Mouse (Mus musculus): ENCODE results near the gene Olah. TPM values are rescaled to one million over a fixed set of nuclear protein-coding genes. Genes with fewer than 3 reads are reported as not detected.

The Olah gene
- polyA plus RNA-seq, 1 experiment from 2014 or later: not detected

DNA sequence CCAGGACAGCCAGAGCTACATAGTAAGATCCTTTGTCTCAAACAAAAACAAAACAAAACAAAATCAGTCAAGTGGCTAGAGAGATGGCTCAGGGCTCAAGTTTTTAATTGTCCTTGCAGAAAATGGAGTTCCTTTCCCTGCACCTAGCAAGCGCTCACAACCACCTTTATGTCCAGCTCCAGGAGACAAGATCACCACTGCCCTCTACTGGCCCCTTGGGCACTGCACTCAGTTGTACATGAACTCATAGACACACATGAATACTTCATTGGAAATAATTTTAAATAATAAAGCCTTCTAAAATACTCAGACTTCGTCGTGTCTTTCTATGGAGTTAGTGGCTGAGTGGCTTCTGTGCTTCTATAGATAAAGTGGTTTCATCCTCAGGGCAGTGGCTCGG lies 17.2 kb upstream of the Olah start:
- Histone ChIP-seq H3K27me3 (peaks cover 17% of the 10 kb centered on the region), H3K4me1 (peaks cover 6% of the 10 kb centered on the region; the same call in 1 of the 2 replicates), H3K4me3 (no peak overlapping the region), H3K27ac (replicated peaks) (no peak overlapping the region), H3K36me3 (no peaks in the 10 kb centered on the region), H3K9me3 (no peaks in the 10 kb centered on the region), H3K9ac (replicated peaks) (no peak overlapping the region), H3K4me2 (replicated peaks) (no peak overlapping the region)
- 30% methylated on average over 4 of the region's 4 CpGs for WGBS
- no peak for ATAC-seq (replicated peaks)

DNA sequence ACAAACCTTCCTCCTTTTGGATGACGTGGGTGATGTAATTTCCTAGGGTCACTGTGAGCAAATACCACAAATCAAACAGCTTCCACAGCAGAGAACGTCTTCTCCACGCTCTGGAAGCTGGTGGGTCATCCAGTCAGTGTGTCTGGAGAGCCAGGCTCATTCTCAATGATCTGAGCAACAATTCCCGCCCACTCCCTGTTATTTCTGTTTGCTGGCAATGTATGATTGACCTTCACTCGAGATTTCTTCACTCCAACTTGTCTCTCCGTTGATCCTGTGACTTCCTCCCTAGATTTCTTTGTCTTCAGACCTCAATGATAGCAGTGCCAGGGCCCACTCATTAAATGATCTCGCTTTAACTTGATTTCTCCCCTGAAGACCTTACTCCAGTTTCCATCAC lies 10.7 kb upstream of the Olah start:
- H3K27ac ChIP-seq (replicated peaks): no peak overlapping the region
- no peak for ATAC-seq (replicated peaks)
- 84% methylated on average over 7 of the region's 7 CpGs for WGBS
- no peaks in the 10 kb centered on the region for H3K4me1 ChIP-seq
- H3K36me3 ChIP-seq: no peaks in the 10 kb centered on the region
- H3K4me2 ChIP-seq (replicated peaks): no peak overlapping the region
- H3K9ac ChIP-seq (replicated peaks): no peak overlapping the region
- H3K27me3 ChIP-seq: no peaks in the 10 kb centered on the region
- H3K9me3 ChIP-seq: no peaks in the 10 kb centered on the region
- no peak overlapping the region for H3K4me3 ChIP-seq

DNA sequence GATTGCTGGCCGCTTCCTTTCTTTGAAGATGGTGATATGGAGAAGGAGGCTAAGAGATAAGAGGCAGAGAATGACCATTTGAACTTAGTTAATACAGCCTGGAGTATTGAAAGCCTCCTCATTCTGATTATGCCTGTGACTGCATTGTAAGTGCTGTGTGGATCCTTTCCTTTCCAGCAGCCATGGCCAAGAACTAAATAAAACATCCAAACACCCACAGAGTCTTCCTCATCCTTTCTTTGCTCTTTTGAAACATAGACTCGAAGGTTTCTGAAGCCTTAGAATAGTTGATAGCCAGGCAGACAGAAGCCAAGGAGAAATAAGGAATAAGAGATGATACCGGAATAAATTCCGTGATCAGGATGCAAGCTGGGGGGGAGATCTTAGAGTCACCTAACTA lies 9.0 kb upstream of the Olah start:
- no peaks in the 10 kb centered on the region for H3K27me3 ChIP-seq
- no peak overlapping the region for H3K4me2 ChIP-seq (replicated peaks)
- no peak overlapping the region for H3K9ac ChIP-seq (replicated peaks)
- H3K4me1 ChIP-seq: no peaks in the 10 kb centered on the region
- no peaks in the 10 kb centered on the region for H3K9me3 ChIP-seq
- no peak for ATAC-seq (replicated peaks)
- no peaks in the 10 kb centered on the region for H3K36me3 ChIP-seq
- no peak overlapping the region for H3K27ac ChIP-seq (replicated peaks)
- H3K4me3 ChIP-seq: no peak overlapping the region
- 84% methylated on average over 4 of the region's 4 CpGs for WGBS

DNA sequence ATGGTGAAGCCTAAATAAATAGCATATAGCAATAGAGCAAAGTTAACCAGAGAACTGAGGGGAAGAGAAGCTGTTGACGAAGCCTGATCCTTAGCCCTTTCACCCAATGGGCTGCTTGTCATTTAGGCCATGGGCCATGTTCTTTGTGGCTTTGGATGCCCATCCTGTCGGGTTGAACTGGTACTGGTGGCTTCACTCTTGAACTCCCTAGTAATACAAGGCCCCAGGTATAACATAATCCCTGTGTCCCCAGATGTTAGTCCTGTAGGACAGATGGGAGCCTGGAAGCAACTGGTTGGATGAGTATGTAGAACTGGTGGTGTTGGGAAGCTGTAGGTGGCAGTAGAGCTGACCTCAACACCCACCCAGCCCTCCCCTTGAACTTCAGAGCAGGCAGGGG lies 5.1 kb downstream of the Olah start:
- no peak overlapping the region for H3K27ac ChIP-seq (replicated peaks)
- H3K27me3 ChIP-seq: no peaks in the 10 kb centered on the region
- H3K4me2 ChIP-seq (replicated peaks): no peak overlapping the region
- no peak for ATAC-seq (replicated peaks)
- H3K9me3 ChIP-seq: no peaks in the 10 kb centered on the region
- H3K4me3 ChIP-seq: no peak overlapping the region
- no peaks in the 10 kb centered on the region for H3K36me3 ChIP-seq
- WGBS: 79% methylated on average over 2 of the region's 2 CpGs
- H3K9ac ChIP-seq (replicated peaks): no peak overlapping the region
- no peaks in the 10 kb centered on the region for H3K4me1 ChIP-seq

DNA sequence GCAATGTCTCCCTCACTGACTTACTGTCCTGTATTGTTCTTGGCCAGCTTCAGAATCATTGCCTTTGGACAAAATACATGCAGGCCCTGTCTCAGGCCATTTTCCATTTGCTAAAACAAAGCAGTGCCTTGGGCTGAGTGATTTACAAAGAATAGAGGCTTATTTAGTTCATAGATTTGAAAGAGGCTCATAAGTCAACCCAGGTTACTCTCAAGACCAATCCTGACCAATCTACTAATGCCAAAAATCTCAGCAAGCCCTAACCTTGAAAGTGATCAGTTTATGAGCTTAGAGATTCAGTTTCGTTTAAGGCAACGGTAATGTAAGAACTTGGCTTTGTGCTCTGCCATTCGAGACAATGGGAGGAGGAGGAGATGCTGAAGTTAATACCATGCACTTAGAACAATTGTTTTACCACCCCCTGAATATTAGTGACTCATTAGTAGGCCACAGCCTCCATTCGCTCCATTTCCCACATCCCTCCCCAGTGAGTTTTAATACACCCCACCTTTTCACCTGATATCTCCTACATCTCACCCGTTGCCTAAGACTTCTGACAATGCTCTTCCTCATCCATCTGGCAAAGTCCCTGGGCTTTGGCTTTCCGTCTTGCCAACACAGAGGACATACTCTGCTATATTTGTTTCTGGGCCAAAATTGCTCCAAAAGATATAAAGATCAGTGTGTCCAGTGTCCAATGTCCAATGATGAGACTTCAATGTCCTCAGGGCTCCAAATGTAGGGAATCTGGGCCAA lies 9.7 kb downstream of the Olah start:
- no peak overlapping the region for H3K27ac ChIP-seq (replicated peaks)
- no peak overlapping the region for H3K4me3 ChIP-seq
- H3K4me2 ChIP-seq (replicated peaks): no peak overlapping the region
- H3K36me3 ChIP-seq: no peaks in the 10 kb centered on the region
- H3K9ac ChIP-seq (replicated peaks): no peak overlapping the region
- ATAC-seq (replicated peaks): no peak
- no peaks in the 10 kb centered on the region for H3K27me3 ChIP-seq
- H3K4me1 ChIP-seq: no peaks in the 10 kb centered on the region
- H3K9me3 ChIP-seq: no peaks in the 10 kb centered on the region
- WGBS: 77% methylated on average over 6 of the region's 6 CpGs

DNA sequence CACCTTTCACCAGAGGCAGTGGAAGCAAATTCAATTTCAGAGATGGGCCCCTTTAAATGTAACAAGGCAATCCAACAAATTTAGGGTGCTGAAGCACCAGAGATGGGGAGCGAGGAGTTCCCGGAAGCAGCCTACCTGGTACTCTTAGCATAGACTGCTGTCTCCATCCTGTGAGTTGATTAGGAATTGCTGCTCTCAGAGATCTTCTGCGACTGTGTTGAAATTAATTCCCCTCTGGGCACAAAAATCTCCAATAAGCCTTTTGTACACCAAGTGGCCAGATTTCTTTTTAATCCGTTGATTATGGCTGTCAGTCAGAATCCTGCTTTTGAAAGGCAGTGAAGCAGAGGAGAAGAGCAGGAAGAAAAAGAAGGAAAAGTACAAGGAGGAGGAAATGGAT lies 31.9 kb downstream of the Olah start:
- Histone ChIP-seq H3K4me1 (no peaks in the 10 kb centered on the region; the same call in 1 of the 2 replicates), H3K4me3 (no peak overlapping the region), H3K27me3 (no peaks in the 10 kb centered on the region), H3K36me3 (no peaks in the 10 kb centered on the region), H3K9ac (replicated peaks) (no peak overlapping the region), H3K9me3 (no peaks in the 10 kb centered on the region), H3K4me2 (replicated peaks) (no peak overlapping the region), H3K27ac (replicated peaks) (no peak overlapping the region)
- WGBS: 22% methylated on average over 4 of the region's 4 CpGs
- no peak for ATAC-seq (replicated peaks)

DNA sequence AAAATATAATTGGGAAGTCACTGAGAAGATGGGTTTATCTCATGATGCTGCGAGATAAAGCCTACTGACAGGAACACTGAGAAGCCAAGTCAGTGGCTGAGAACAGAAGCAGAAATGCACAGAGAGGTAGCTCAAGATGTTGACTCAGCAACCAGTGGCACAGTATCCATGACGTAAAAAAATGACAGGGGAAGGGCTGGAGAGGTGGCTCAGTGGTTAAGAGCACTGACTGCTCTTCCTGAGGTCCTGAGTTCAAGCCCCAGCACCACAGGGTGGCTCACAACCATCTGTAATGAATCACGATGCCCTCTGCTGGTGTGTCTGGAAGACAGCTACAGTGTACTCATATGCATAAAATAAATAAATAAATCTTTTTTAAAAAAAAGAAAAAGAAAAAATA lies 35.9 kb downstream of the Olah start:
- Histone ChIP-seq H3K27ac (replicated peaks) (no peak overlapping the region), H3K4me1 (no peaks in the 10 kb centered on the region; the same call in 1 of the 2 replicates), H3K9me3 (no peaks in the 10 kb centered on the region), H3K9ac (replicated peaks) (no peak overlapping the region), H3K36me3 (no peaks in the 10 kb centered on the region), H3K4me3 (no peak overlapping the region), H3K4me2 (replicated peaks) (no peak overlapping the region), H3K27me3 (no peaks in the 10 kb centered on the region)
- WGBS: 91% methylated on average over 3 of the region's 3 CpGs
- ATAC-seq (replicated peaks): no peak

DNA sequence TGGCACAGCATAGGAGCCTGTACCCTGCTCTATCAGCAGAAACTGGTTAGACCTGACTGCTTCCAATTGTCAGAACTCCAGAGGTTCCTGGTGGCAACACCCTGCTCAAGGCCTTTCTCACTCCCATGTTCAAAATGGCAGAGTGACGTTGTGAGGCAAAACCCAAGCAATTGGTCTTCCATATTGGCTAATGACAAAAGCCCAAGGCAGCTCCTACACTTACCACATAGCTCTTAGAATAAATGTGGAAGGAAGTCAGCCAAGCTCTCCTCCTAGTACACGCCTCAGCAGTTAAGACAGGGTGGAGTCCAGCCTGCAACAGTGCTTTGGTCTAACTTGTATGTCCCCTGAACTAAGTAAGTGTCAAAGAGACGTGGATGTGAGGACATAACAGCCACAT lies 39.1 kb downstream of the Olah start:
- WGBS: 78% methylated on average over 3 of the region's 3 CpGs
- Histone ChIP-seq H3K4me3 (no peak overlapping the region), H3K9ac (replicated peaks) (no peak overlapping the region), H3K4me2 (replicated peaks) (no peak overlapping the region), H3K27me3 (no peaks in the 10 kb centered on the region), H3K27ac (replicated peaks) (no peak overlapping the region), H3K36me3 (no peaks in the 10 kb centered on the region), H3K4me1 (no peaks in the 10 kb centered on the region), H3K9me3 (no peaks in the 10 kb centered on the region)
- no peak for ATAC-seq (replicated peaks)

DNA sequence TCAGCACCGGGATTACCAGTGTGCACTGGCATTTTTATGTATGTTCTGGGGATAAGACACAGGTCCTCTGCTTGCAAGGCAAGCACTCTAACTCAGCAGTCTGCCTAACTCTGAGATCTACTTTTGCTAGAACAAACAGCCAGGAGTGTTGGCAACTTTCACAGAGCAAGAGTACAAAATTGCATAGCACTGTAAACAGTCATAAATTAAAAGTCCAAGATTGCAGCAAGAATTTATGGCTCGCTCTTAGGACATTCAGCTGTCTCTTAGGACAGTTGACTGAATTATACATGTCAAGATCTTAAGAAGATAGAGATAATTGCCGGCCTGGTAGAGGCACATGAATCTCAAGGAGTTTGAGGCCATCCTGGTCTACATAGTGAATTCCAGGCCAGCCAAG lies 40.7 kb downstream of the Olah start:
- Histone ChIP-seq H3K4me1 (no peaks in the 10 kb centered on the region), H3K27me3 (no peaks in the 10 kb centered on the region), H3K36me3 (no peaks in the 10 kb centered on the region), H3K9me3 (no peaks in the 10 kb centered on the region), H3K9ac (replicated peaks) (no peak overlapping the region), H3K4me2 (replicated peaks) (no peak overlapping the region), H3K4me3 (no peak overlapping the region), H3K27ac (replicated peaks) (no peak overlapping the region)
- no peak for ATAC-seq (replicated peaks)
- 78% methylated on average over 3 of the region's 3 CpGs for WGBS

DNA sequence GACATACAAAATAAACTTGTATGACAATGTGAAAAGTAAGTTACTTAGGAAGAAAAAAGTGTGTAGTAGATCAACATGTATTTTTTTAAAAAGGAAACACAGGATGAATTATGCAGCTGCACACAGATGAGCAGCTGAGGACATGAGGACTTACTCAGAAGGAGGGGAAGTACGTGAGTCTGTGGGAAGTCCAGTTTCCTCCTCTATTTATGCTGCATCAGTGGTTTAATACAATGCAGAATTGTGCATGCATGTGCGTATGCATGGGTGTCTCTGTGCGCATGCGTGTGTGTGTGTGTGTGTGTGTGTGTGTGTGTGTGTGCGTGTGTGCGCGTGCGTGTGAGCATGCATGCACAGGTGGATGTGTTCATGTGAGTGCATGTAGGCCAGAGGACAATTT lies 41.2 kb downstream of the Olah start:
- 93% methylated on average over 8 of the region's 8 CpGs for WGBS
- Histone ChIP-seq H3K4me1 (no peaks in the 10 kb centered on the region), H3K27ac (replicated peaks) (no peak overlapping the region), H3K27me3 (no peaks in the 10 kb centered on the region), H3K4me2 (replicated peaks) (no peak overlapping the region), H3K9me3 (no peaks in the 10 kb centered on the region), H3K9ac (replicated peaks) (no peak overlapping the region), H3K36me3 (no peaks in the 10 kb centered on the region), H3K4me3 (no peak overlapping the region)
- ATAC-seq (replicated peaks): no peak

DNA sequence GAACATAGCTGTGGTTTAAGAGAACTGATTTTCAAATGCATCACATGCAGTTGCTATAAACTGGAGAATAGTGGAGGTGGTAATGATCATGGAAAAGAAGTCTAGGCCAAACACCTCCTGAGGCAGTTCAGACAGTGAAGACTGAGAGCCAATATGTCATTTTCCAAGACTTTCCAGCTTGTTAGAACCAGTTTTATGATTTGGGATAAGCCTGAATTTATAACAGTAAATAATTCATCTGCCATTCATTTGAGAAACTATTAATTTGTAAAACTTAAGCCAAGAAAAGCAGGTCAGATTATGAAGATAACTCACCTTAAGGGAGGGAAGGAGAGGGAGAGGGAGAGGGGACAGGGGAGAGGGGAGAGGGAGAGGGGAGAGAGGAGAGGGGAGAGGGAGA lies 43.9 kb downstream of the Olah start:
- Histone ChIP-seq H3K27ac (replicated peaks) (no peak overlapping the region), H3K27me3 (no peaks in the 10 kb centered on the region), H3K4me2 (replicated peaks) (no peak overlapping the region), H3K9ac (replicated peaks) (no peak overlapping the region), H3K4me3 (no peak overlapping the region), H3K9me3 (no peaks in the 10 kb centered on the region), H3K36me3 (no peaks in the 10 kb centered on the region), H3K4me1 (no peaks in the 10 kb centered on the region)
- no peak for ATAC-seq (replicated peaks)

DNA sequence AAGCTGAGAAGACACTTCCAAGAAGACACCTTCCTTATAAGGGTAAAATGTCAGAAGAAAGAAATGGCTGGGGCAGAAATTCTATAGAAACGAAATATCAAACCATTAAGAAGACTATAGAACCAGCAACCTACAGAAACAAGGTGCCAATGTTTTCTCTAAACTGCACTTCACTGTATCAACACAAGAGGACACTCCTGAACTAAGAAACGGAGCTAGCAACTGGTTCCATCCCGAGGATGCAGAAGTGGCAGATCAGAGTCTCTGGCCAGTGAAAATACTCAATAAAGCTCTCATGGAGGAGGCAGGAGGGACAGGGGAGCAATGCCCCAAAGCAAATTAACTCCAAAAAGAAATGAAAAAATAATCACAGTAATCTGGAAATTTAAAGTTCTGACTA lies 48.1 kb downstream of the Olah start:
- H3K36me3 ChIP-seq: no peaks in the 10 kb centered on the region
- H3K4me2 ChIP-seq (replicated peaks): no peak overlapping the region
- no peak for ATAC-seq (replicated peaks)
- no peak overlapping the region for H3K4me3 ChIP-seq
- no peak overlapping the region for H3K27ac ChIP-seq (replicated peaks)
- no peaks in the 10 kb centered on the region for H3K9me3 ChIP-seq
- H3K4me1 ChIP-seq: no peaks in the 10 kb centered on the region
- H3K9ac ChIP-seq (replicated peaks): no peak overlapping the region
- WGBS: 19% methylated on average over 3 of the region's 3 CpGs
- no peaks in the 10 kb centered on the region for H3K27me3 ChIP-seq

DNA sequence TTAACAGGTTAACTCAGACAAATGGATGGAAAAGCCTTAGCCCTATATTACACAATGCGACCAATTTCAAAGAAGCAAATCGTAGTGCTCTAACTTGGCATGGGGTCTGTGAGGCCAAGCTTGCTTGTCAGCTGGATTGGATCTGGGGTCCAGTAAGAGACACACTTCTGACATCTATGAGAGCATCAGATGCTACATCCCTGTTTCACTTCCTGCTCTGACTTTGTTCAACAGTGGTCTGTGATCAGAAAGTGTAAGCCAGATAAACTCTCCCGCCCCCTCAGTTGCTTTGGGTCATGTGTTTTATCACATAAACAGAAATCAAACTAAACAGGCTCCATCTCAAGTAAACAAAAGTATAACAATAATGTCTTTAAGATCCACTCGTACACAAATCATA lies 48.6 kb downstream of the Olah start:
- whole genome bisulfite sequencing: 80% methylated on average over 4 of the region's 4 CpGs
- no peak for ATAC-seq (replicated peaks)
- H3K27ac ChIP-seq (replicated peaks): no peak overlapping the region
- no peak overlapping the region for H3K4me3 ChIP-seq
- H3K9me3 ChIP-seq: no peaks in the 10 kb centered on the region
- H3K36me3 ChIP-seq: no peaks in the 10 kb centered on the region
- no peaks in the 10 kb centered on the region for H3K4me1 ChIP-seq
- H3K4me2 ChIP-seq (replicated peaks): no peak overlapping the region
- no peaks in the 10 kb centered on the region for H3K27me3 ChIP-seq
- H3K9ac ChIP-seq (replicated peaks): no peak overlapping the region
